Mouse (Mus musculus): Measurements from ENCODE around the gene Otop2. TPM values are rescaled to one million over a fixed set of nuclear protein-coding genes. Genes with fewer than 3 reads are reported as not detected.

Gene Otop2
- polyA plus RNA-seq, 1 experiment from 2014 or later, result not detected

DNA sequence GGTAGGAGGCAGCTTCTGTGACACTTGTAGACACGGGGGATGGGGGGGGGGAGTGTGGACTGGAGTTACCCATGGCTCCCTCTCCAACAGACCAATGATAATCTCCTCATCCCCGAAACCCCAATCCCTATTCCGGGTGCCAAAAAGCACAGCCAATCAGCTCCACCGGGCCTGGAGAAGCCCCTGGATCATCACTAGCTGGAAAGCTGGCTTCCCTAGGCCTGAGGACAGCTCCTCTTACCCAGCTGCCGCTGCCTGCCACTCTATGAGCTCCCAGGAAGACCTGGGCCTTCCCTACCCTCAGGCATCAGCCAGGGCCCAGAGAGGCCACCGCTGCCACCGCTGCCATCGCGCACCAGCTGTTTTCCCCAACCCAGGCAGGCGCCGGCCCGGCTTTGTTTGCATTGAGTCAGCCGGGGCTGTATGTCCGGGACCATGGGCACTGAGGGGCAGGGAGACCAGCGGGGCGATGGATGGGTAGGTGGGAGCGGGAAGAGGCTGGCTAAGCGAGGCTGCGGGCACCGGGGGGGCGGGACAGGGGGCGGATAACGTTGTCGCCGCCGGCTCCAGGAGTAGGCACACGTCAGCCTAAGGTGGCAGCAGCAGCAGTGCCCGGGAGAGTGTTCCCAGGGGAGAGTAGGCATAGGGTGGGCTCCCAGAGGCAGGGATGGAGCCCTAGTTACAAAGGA is 59.9 kb downstream of the Otop2 start:
- 0 out of 2 replicates have a peak, but pooled peaks cover 8% of the 10 kb centered on the region for H3K4me1 ChIP-seq (ENCODE audit: control insufficient read depth, insufficient read depth, low read length)
- 0 out of 2 replicates have a peak, but pooled peaks have one; percentile 24 for ATAC-seq (ENCODE audit: insufficient number of reproducible peaks, insufficient read depth, low FRiP score, low read depth)
- H3K9me3 ChIP-seq (ENCODE audit: control insufficient read depth, low read depth, low read length), result no peaks in the 10 kb centered on the region
- no peaks in the 10 kb centered on the region for H3K36me3 ChIP-seq (ENCODE audit: control insufficient read depth, insufficient read depth, low read length)
- H3K9ac ChIP-seq (replicated peaks; ENCODE audit: low read depth, low read length), result 0 out of 2 replicates have a peak overlapping the region, but pooled peaks have one; percentile 4
- peaks cover 12% of the 10 kb centered on the region for H3K27me3 ChIP-seq (ENCODE audit: control insufficient read depth, insufficient read depth, low read length)
- peak overlapping the region; percentile 55 for H3K4me2 ChIP-seq (replicated peaks; ENCODE audit: low read depth, low read length)
- 5% methylated on average over 27 of the region's 28 CpGs for WGBS
- peak overlapping the region; percentile 37 for H3K4me3 ChIP-seq (ENCODE audit: low read depth, low read length)
- H3K27ac ChIP-seq (ENCODE audit: low read length), result peak overlapping the region; percentile 16; the same call in 1 of the 2 replicates

DNA sequence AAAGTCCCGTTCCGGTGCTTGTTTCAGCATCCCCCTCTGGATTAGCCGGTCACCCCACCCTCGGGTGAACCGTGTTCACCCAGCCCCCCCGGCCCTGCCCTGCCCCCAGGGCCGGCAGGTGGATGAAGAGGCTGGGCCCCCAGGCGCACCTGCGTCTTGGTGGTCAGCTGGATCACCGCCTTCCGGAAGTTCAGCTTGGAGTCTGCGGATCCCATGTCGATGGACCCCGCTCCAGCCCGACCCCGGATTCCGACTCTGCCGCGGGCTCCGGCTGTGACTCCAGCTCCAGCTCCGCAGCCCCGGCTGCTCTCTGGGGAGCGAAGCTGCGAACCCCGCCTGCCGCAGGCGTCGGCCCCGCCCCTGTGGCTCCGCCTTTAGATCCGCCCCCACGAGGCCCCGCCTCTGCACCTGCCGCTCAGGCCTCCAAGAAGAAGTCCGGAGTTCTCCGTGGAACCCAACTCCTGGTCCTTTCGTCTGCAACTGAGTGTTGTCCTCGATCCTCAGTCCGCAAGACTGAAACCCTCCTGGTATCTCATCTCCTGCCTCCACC is 60.5 kb downstream of the Otop2 start, which contains the start of gene Hid1:
Gene Hid1, minus strand, starts transcription at position 362 of the 550 bp plus-strand sequence.
- H3K27me3 ChIP-seq (ENCODE audit: control insufficient read depth, insufficient read depth, low read length), result peaks cover 12% of the 10 kb centered on the region
- peak; percentile 78 for ATAC-seq (ENCODE audit: insufficient number of reproducible peaks, insufficient read depth, low FRiP score, low read depth)
- peak within 1 kb of the TSS; percentile 16; the same call in 1 of the 2 replicates for H3K27ac ChIP-seq (ENCODE audit: low read length)
- H3K4me2 ChIP-seq (replicated peaks; ENCODE audit: low read depth, low read length), result peak within 1 kb of the TSS; percentile 55
- 0 out of 2 replicates have a peak within 1 kb of the TSS, but pooled peaks have one; percentile 4 for H3K9ac ChIP-seq (replicated peaks; ENCODE audit: low read depth, low read length)
- WGBS, result under 1% methylated on average over 39 of the region's 39 CpGs
- peak within 1 kb of the TSS; percentile 37 for H3K4me3 ChIP-seq (ENCODE audit: low read depth, low read length)
- no peaks in the 10 kb centered on the region for H3K9me3 ChIP-seq (ENCODE audit: control insufficient read depth, low read depth, low read length)
- H3K4me1 ChIP-seq (ENCODE audit: control insufficient read depth, insufficient read depth, low read length), result 0 out of 2 replicates have a peak, but pooled peaks cover 8% of the 10 kb centered on the region
- H3K36me3 ChIP-seq (ENCODE audit: control insufficient read depth, insufficient read depth, low read length), result no peaks in the 10 kb centered on the region

DNA sequence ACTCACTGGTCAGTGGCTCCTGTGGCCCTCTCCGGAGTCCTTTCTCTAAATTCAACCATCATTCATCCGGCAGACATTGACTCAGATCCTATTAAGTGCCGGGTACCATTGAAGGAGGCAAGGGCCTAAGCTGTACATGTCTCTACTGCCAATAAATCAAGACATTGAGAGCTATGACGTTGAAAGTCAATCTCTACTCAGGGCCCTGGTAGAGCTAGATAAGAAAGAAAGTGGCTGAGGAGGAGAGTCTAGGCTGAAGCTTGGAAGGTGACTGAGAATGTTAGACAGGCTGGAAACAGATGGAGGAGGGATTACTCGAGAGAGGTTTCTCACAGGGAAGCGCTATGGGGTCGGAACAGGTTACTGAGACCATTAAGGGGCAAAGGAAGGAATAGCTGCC is 63.4 kb downstream of the Otop2 start:
- 0 out of 2 replicates have a peak, but pooled peaks cover 16% of the 10 kb centered on the region for H3K4me1 ChIP-seq (ENCODE audit: control insufficient read depth, insufficient read depth, low read length)
- WGBS, result 50% methylated on average over 7 of the region's 7 CpGs
- peaks cover 15% of the 10 kb centered on the region for H3K27me3 ChIP-seq (ENCODE audit: control insufficient read depth, insufficient read depth, low read length)

DNA sequence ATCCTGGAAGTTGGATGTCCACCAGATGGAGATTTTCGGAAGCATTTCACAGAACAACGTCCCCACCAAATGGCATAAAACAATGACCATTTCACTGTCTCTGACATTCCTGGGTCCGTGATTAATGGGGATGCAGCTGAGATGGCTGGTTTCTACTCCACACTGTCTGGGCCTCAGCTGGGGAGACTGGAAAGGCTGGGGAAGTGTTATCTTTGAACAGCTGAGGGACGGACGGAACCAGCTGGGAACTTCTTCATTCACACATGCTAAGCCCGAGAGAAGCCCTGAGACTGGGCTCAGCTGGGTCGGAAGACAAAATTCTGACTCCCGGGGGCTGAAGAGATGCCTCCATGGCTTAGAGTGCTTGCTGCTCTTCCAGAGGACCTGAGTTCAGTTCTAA is 64.4 kb downstream of the Otop2 start:
- ATAC-seq (ENCODE audit: insufficient number of reproducible peaks, insufficient read depth, low FRiP score, low read depth), result no peak
- no peak overlapping the region for H3K4me2 ChIP-seq (replicated peaks; ENCODE audit: low read depth, low read length)
- no peaks in the 10 kb centered on the region for H3K36me3 ChIP-seq (ENCODE audit: control insufficient read depth, insufficient read depth, low read length)
- H3K4me1 ChIP-seq (ENCODE audit: control insufficient read depth, insufficient read depth, low read length), result 0 out of 2 replicates have a peak, but pooled peaks cover 16% of the 10 kb centered on the region
- peaks cover 14% of the 10 kb centered on the region for H3K27me3 ChIP-seq (ENCODE audit: control insufficient read depth, insufficient read depth, low read length)
- no peak overlapping the region for H3K27ac ChIP-seq (ENCODE audit: low read length)
- no peaks in the 10 kb centered on the region for H3K9me3 ChIP-seq (ENCODE audit: control insufficient read depth, low read depth, low read length)
- WGBS, result 54% methylated on average over 8 of the region's 8 CpGs
- H3K4me3 ChIP-seq (ENCODE audit: low read depth, low read length), result no peak overlapping the region
- no peak overlapping the region for H3K9ac ChIP-seq (replicated peaks; ENCODE audit: low read depth, low read length)

More for the DNA sequence above, 63.4 kb downstream of the Otop2 start:
- Histone ChIP-seq H3K4me2 (replicated peaks; ENCODE audit: low read depth, low read length) (no peak overlapping the region), H3K9ac (replicated peaks; ENCODE audit: low read depth, low read length) (no peak overlapping the region), H3K27ac (ENCODE audit: low read length) (no peak overlapping the region), H3K9me3 (ENCODE audit: control insufficient read depth, low read depth, low read length) (no peaks in the 10 kb centered on the region), H3K4me3 (ENCODE audit: low read depth, low read length) (no peak overlapping the region), H3K36me3 (ENCODE audit: control insufficient read depth, insufficient read depth, low read length) (no peaks in the 10 kb centered on the region)
- no peak for ATAC-seq (ENCODE audit: insufficient number of reproducible peaks, insufficient read depth, low FRiP score, low read depth)

DNA sequence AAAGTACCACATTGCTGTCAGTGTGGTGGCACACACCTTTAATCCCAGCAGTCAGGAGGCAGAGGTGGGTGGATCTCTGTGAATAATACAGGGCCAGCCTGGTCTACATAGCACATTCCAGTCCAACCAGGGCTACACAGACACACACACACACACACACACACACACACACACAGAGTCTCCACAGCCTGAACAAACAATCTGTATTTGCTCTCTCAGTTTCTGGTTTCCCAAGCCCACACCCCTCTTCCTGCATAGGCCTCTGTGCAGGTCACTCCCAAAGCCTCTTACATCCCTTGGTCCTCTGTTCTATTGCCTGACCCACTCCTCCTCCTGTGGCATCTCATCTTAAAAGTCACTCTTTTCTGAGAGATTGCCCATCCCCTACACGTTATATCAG is 65.1 kb downstream of the Otop2 start:
- Histone ChIP-seq H3K9me3 (ENCODE audit: control insufficient read depth, low read depth, low read length) (no peaks in the 10 kb centered on the region), H3K4me2 (replicated peaks; ENCODE audit: low read depth, low read length) (no peak overlapping the region), H3K27me3 (ENCODE audit: control insufficient read depth, insufficient read depth, low read length) (peaks cover 10% of the 10 kb centered on the region; the same call in 1 of the 2 replicates), H3K27ac (ENCODE audit: low read length) (no peak overlapping the region), H3K36me3 (ENCODE audit: control insufficient read depth, insufficient read depth, low read length) (no peaks in the 10 kb centered on the region), H3K9ac (replicated peaks; ENCODE audit: low read depth, low read length) (no peak overlapping the region), H3K4me3 (ENCODE audit: low read depth, low read length) (no peak overlapping the region), H3K4me1 (ENCODE audit: control insufficient read depth, insufficient read depth, low read length) (0 out of 2 replicates have a peak, but pooled peaks cover 12% of the 10 kb centered on the region)
- WGBS, result 49% methylated on average over 1 of the region's 1 CpGs
- peak; percentile 42; the same call in 1 of the 2 replicates for ATAC-seq (ENCODE audit: insufficient number of reproducible peaks, insufficient read depth, low FRiP score, low read depth)

DNA sequence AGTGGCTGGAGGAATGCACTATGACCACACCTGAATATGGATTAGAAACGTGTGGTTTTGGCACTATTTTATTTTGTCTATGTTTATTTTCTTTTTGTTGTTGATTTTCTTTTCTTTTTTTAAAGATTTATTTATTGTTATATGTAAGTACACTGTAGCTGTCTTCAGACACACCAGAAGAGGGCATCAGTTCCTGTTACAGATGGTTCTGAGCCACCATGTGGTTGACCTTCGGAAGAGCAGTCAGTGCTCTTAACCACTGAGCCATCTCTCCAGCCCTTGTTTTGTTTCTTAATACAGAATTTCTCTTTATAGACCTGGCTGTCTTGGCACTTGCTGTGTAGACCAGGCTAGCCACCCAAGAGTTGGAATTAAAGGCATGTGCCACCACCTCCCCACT is 65.8 kb downstream of the Otop2 start:
- WGBS, result 54% methylated on average over 2 of the region's 2 CpGs
- Histone ChIP-seq H3K9ac (replicated peaks; ENCODE audit: low read depth, low read length) (no peak overlapping the region), H3K27me3 (ENCODE audit: control insufficient read depth, insufficient read depth, low read length) (peaks cover 7% of the 10 kb centered on the region; the same call in 1 of the 2 replicates)

DNA sequence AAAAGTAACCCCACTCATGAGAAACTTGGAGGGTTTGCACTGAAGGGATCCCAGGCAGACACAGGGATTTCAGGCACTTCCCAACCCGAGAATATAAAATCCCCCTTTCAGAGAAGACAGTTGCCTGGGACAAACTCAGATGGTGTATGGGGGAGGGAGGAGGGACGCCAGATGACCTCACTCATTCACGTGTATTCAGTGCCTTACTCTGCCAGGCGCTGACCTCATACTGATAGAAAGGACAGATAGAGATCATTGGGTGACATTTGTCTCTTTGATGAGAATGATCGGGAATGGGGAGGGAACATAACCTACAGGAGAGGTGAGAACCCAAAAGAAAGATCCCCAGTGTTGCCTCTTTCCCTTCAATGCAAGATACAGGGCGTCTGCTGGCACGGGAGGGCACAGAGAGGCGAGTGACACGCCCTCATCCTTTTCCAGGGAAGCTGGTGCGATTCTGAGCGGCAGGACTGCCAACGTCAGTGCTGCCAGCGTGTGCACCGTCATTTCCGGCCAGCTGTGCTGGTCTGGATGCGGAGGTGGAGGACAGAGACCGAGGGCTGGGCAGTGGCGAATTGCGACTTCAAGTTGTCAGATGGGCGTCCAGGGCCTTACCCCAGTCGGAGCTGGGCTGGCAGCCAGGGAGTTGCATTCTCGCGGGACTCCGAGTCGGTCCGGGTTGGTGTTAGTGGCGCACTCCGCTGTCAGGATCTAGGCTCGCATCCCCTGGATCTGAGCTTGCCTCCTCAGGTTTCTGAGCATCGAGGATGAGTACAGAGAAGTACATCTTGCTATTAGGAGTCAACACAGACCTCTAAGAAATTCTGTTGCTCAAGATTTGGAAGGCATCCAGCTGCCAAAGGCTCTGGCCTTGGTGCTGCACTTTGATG is 67.1 kb downstream of the Otop2 start:
- no peak overlapping the region for H3K9ac ChIP-seq (replicated peaks; ENCODE audit: low read depth, low read length)
- H3K27me3 ChIP-seq (ENCODE audit: control insufficient read depth, insufficient read depth, low read length), result 0 out of 2 replicates have a peak, but pooled peaks cover 3% of the 10 kb centered on the region
- H3K4me1 ChIP-seq (ENCODE audit: control insufficient read depth, insufficient read depth, low read length), result 0 out of 2 replicates have a peak, but pooled peaks cover 9% of the 10 kb centered on the region
- peak; percentile 59; the same call in 1 of the 2 replicates for ATAC-seq (ENCODE audit: insufficient number of reproducible peaks, insufficient read depth, low FRiP score, low read depth)
- WGBS, result 2% methylated on average over 30 of the region's 30 CpGs
- no peak overlapping the region for H3K27ac ChIP-seq (ENCODE audit: low read length)
- H3K4me3 ChIP-seq (ENCODE audit: low read depth, low read length), result peak overlapping the region; percentile 17
- H3K9me3 ChIP-seq (ENCODE audit: control insufficient read depth, low read depth, low read length), result no peaks in the 10 kb centered on the region
- H3K36me3 ChIP-seq (ENCODE audit: control insufficient read depth, insufficient read depth, low read length), result no peaks in the 10 kb centered on the region
- peak overlapping the region; percentile 53 for H3K4me2 ChIP-seq (replicated peaks; ENCODE audit: low read depth, low read length)

More for the DNA sequence above, 65.8 kb downstream of the Otop2 start:
- Histone ChIP-seq H3K36me3 (ENCODE audit: control insufficient read depth, insufficient read depth, low read length) (no peaks in the 10 kb centered on the region), H3K4me2 (replicated peaks; ENCODE audit: low read depth, low read length) (no peak overlapping the region), H3K4me3 (ENCODE audit: low read depth, low read length) (no peak overlapping the region), H3K9me3 (ENCODE audit: control insufficient read depth, low read depth, low read length) (no peaks in the 10 kb centered on the region), H3K27ac (ENCODE audit: low read length) (no peak overlapping the region), H3K4me1 (ENCODE audit: control insufficient read depth, insufficient read depth, low read length) (0 out of 2 replicates have a peak, but pooled peaks cover 9% of the 10 kb centered on the region)
- ATAC-seq (ENCODE audit: insufficient number of reproducible peaks, insufficient read depth, low FRiP score, low read depth), result no peak
